Mouse (Mus musculus) heart, postnatal 4 days (tissue): Measurements from ENCODE around the gene Csk. TPM values are rescaled to one million over a fixed set of nuclear protein-coding genes. Genes with fewer than 3 reads are reported as not detected.
A peak's percentile ranks its signal among the peaks of the same experiment; 100 is the strongest.

Source experiments
- DNase-seq: peaks from one replicate; pipeline ENCODE4 v3.0.0; 2021
- total RNA-seq, 2 experiments: library from RNA; stranded (reverse); gene quantifications; 2 replicates each; pipeline ENCODE4 v1.2.3; 2021

The Csk gene
- total RNA-seq = 10 to 100 TPM; 42.1 to 47.0 TPM

DNA sequence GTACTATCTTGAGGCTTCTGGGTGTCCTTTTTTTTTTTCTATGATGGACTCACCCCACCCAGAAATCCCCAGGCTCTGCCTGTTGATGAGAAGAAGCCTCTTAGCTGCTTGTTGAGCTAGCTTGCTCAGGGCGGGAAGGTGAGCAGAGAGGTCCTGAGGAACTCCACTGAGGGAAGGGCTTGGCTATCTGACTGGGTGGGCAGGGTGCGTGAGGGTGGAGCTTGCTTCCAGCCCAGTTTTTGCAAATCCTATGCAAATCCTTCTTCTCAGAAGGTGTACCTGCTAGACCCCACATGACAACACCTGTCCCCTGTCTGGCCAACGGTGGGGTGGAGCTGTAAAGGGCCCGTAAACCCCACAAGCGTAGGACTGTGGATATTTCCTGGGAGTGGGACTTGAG lies at the start of gene Csk:
Gene Csk (minus strand): TSS at position 349 of the 400 bp plus-strand sequence.
- no peak for DNase-seq

DNA sequence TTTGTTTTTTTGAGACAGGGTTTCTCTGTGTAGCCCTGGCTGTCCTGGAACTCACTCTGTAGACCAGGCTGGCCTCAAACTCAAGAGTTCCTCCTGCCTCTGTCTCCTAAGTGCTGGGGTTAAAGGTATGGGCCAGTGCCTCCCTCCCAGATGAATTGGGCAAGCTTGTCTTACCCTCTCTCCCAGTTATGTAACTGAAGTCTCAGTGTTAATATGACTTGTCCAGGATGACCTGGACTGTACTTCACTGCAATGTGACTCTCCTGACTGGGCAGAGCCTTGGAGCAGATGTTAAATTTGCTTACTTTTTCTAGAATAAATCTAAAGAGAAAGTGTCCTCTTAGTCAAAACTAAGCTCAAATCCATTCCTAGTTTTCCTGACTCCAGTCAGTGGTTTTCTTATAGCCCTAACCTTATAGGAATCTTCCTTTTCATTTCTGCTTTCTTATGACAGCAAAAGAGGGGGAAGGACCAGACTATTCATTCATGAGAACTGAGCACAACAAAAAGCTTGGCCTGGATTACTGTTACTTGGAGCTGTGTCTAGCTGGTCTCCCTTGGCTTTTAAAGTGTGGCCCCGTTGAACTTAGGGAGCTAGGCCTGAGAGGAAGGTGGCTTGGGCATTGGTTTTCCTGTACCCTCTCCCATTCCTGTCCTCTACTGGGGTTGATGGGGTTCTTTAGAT lies 45.2 kb upstream of the Csk start:
- DNase-seq = no peak

DNA sequence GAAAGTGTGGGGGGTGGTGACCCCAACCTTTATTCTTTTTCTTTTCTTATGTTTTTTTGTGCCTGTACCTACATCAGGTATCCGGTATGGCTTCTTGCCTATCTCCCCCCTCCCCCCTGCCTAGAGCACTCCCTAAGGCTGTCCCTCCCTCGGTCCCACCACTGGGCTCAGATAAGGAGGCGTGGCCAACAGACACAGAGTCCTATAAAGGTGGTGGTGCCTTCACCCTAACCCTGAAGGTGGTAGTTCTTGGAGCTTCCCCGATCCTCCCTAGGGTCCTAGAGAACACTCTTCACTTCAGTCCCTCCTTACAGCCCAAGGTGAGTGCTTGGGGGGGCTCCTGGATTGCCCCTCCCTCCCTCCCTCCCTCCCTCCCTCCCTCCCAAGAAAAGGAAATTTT lies 43.9 kb upstream of the Csk start:
- no peak for DNase-seq

GRCm38 (mm10) chr9:57696380-57697285 lies 43.2 kb upstream of the Csk start:
- DNase-seq = peak; percentile 41

GRCm38 (mm10) chr9:57694108-57694507 lies 40.7 kb upstream of the Csk start:
- no peak for DNase-seq

- DNase-seq = no peak
These were observed 35.2 kb upstream of the Csk start for GRCm38 (mm10) chr9:57688606-57689005.

- DNase-seq = no peak
These were observed 34.7 kb upstream of the Csk start for GRCm38 (mm10) chr9:57688158-57688557.

- DNase-seq = no peak
These were observed 34.3 kb upstream of the Csk start, which contains the start of gene Cyp1a1 for GRCm38 (mm10) chr9:57687751-57688150. Cyp1a1 (plus strand) TSS chr9:57687928.

- DNase-seq = no peak
These were observed 32.6 kb upstream of the Csk start for GRCm38 (mm10) chr9:57686011-57686410.

- DNase-seq = no peak
These were observed 30.1 kb upstream of the Csk start, which contains the start of gene Cyp1a2 for GRCm38 (mm10) chr9:57683520-57683919. Cyp1a2 (minus strand) TSS chr9:57683703.

DNA sequence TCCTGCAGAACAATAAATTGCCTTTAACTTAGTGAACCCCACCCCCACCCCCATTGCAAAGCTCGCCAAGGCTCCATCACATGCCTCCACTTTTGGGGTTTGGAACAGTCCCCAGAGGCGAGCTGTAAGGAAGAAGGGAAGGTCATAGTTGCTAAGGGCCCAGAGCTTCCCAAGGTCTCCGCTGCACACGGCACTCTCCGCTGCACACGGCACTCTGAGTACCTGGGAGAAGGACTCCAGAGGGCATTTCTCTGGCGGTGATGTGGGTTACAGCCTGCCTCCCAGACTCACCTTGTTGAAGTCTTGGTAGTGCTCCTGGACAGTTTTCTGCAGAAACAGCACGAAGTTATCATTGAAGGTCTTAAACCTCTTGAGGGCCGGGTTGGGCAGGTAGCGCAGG lies 28.0 kb upstream of the Csk start:
- DNase-seq = no peak

DNA sequence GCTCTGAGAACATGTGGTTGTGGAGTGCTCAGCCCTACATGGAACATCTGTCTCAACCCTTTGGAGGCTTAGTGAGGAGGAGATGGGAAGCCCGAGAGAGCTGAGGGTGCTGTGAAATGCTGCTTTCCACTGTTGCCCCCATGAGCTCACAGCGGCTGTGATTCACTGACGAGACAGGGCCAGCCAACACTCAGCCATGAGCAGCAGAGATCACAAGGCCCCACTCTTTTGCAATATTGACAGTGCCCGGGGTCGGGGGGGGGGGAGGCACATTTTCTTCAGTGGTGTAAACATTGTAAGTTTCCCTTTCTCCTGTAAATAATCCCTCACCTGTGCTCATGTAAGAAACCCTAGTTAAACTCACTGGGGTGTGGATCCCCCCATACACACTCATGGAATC lies 18.1 kb upstream of the Csk start:
- DNase-seq = no peak

DNA sequence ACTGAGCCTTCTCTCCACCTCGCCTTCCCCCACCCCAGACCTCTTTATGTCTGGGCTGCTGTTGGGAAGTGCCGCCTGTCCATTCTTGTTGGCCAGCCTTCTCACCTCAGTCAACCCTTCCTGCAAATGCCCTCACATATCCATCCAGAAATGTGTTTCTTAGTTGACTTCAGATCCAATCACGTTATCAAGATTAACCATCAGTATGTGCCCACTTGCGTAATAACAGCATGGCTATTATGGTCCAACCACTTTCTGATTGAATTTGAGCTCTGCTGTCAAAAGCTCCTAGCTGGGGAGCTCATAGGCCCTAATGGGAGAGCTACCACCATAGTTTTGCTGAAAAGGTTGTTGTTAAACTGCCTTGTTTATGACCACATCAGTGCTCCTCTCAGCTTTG lies 17.6 kb upstream of the Csk start:
- DNase-seq = no peak

DNA sequence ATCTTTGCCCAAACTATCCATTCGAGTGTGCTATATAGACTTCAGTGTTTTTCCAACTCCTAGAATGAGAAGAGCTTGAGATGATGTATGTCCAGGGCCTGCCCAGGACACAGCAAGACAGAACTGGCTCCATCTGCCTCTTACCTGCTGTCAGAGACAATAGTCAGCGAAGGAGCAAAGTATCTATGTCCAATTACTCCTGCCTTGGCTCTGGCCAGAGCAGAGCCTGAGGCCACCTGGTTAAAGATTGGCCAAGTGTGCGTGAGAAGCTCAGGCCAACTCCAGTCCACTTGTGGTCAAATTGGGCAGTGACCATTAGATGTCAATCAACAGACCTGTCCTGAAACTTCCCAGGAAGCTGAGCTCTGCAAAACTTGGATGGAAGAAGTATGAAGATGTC lies 16.1 kb upstream of the Csk start:
- no peak for DNase-seq

GRCm38 (mm10) chr9:57668277-57668676 lies 14.8 kb upstream of the Csk start:
- DNase-seq = no peak

GRCm38 (mm10) chr9:57667817-57668216 lies 14.4 kb upstream of the Csk start:
- DNase-seq = no peak

GRCm38 (mm10) chr9:57667136-57667535 lies 13.7 kb upstream of the Csk start:
- no peak for DNase-seq

DNA sequence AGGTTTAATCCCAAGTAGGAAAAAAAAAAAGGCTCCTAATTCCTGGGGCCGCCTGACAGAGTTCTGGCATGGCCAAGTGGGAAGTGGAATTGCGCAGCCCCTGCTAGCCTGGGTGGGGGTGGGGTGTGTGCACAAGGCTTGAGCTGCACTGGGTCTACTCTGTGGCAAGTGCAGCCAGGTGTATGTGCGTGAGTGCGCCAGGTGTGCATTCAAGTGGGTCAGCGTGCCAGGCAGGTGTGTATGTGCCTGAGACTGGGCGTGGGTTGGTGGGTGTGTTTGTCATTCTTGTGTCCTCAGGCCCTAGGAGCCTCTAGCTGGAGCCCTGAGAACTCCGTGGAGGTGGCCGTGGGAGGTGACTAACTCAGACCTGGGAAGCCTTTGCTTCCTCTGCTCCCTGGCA lies 13.1 kb upstream of the Csk start:
- no peak for DNase-seq

DNA sequence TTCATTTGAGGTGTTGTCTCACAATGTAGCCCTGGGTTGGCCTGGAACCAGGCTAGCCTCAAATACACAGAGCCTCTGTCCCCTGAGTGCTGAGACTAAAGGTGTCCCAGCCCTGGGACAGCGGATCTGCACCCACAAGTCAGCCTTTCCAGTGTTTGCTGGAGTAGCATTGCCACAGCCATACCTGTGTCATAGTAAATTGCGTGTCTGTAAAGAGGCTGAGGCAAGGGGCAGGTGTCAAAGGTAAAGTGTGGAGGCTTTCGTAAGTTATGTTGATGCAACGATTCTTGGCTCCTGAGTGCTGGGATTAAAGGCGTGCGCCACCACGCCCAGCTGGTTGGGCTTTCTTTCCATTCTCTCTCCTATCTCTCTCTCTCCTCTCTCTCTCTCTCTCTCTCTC lies 11.2 kb upstream of the Csk start:
- no peak for DNase-seq

DNA sequence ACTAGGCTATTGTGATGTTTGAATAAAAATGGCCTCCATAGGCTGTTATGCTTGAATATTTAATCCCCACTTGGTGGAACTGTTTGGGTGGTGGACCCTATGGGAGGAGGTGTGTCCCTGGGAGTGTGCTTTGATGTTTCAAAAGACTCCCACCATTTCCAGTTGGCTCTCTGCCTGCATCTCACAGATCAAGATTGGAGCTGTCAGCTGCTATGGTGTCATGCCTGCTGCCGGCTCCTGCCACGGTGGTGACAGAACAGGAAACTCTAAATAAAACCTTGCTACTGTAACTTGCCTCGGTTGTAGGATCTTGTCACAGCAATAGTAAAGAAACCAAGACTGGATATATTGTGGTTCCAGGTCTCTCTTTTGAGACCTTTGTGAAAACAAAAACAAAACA lies 8.1 kb upstream of the Csk start:
- DNase-seq = no peak

- DNase-seq = no peak
These were observed 7.1 kb upstream of the Csk start for GRCm38 (mm10) chr9:57660501-57660900.

- peak; percentile 82 for DNase-seq
These were observed 6.3 kb upstream of the Csk start for GRCm38 (mm10) chr9:57659774-57660173.

GRCm38 (mm10) chr9:57658970-57659369 lies 5.5 kb upstream of the Csk start:
- no peak for DNase-seq

DNA sequence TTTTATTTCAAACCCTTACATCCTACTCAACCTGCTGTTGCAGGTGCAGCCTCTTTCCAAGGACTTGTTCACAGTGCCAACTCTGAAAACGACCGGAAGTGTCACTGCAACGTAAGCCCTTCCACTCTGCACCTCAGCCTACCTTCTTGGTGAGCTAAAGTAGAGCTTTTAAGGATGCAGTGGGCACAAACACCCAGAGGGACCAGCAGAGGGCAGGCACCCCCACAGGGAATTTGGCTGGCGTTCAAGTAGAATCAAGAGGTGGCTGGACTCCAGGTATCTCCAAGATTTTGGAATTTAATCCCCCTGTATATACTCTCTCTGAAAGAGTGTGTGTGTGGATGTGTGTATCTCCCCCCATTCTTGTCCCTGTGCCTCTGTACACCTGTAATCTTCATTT lies 4.4 kb upstream of the Csk start:
- no peak for DNase-seq
